Mouse (Mus musculus) stomach, embryonic 15.5 days (tissue): ENCODE data around the gene Kif21a. TPM values are rescaled to one million over a fixed set of nuclear protein-coding genes. Genes with fewer than 3 reads are reported as not detected.

ENCODE experiments used
- ATAC-seq: fragments of 200-750 bp; cut with Nextera tagmentation; 2 replicates; pipeline ENCODE4 v1.8.0; 2017; ENCODE audit warnings: low read depth, moderate number of reproducible peaks, moderate TSS enrichment; ENCODE audit not compliant: insufficient read depth, low FRiP score
- H3K27ac ChIP-seq: fragments of 300-500 bp; sonication (generic); 2 replicates; pipeline ENCODE4 v1.5.1; 2015; ENCODE audit warnings: mild to moderate bottlenecking, inconsistent platforms
- H3K27me3 ChIP-seq: fragments of 300-500 bp; sonication (generic); replicated peaks from 2 replicates; pipeline ENCODE4 v1.6.1; 2015; ENCODE audit warnings: inconsistent platforms
- H3K36me3 ChIP-seq: fragments of 300-500 bp; sonication (generic); 2 replicates; pipeline ENCODE4 v1.6.1; 2015; ENCODE audit warnings: inconsistent platforms
- H3K4me1 ChIP-seq: fragments of 300-500 bp; sonication (generic); 2 replicates; pipeline ENCODE4 v1.6.1; 2015; ENCODE audit warnings: inconsistent platforms
- H3K4me2 ChIP-seq: fragments of 300-500 bp; sonication (generic); 2 replicates; pipeline ENCODE4 v1.6.1; 2015; ENCODE audit warnings: mild to moderate bottlenecking, inconsistent platforms
- H3K4me3 ChIP-seq: fragments of 300-500 bp; sonication (generic); replicated peaks from 2 replicates; pipeline ENCODE4 v1.5.1; 2015; ENCODE audit warnings: inconsistent platforms
- H3K9ac ChIP-seq: fragments of 300-500 bp; sonication (generic); 2 replicates; pipeline ENCODE4 v1.6.1; 2015; ENCODE audit warnings: inconsistent platforms
- H3K9me3 ChIP-seq: fragments of 300-500 bp; sonication (generic); 2 replicates; pipeline ENCODE4 v1.6.1; 2016; ENCODE audit warnings: inconsistent platforms
- WGBS: fragments of 180-500 bp; shearing (Covaris S2); methylation state at CpG from one replicate; pipeline ENCODE4 v1.1.7; 2015; 5-methylcytosine and 5-hydroxymethylcytosine counted together
- polyA plus RNA-seq: library from polyadenylated mRNA; unstranded; fragments of >200 nt; fragmentation: Nextera tagmentation; extraction: Ambion mirVana; gene quantifications from 2 replicates; pipeline ENCODE4 v1.2.1, GENCODE M21; 2015

Kif21a gene
- polyA plus RNA-seq, 1 experiment from 2014 or later: 18.3 TPM

DNA sequence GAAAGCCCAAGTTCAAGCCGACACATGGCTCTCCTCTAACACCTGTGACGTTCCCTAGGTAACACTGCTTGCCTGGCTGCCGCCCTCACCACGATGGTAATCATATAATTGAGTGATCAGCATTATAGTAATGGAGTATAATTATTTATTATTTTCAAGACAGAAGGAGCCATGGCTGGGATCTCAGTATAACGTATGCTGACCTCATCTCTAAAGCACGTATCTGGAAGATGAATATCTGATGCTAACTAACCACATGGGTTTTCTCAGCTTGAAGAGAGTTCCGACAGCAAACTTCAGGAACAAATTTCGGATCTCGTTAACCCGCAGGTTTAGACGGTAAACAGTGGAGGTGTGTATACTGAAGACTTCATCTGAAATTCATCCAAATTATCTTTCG, 33.4 kb downstream of the Kif21a start:
- H3K4me2 ChIP-seq: no peak overlapping the region
- H3K27me3 ChIP-seq: no peaks in the 10 kb centered on the region
- 85% methylated on average over 12 of the region's 12 CpGs for WGBS
- H3K4me3 ChIP-seq: no peak overlapping the region
- no peaks in the 10 kb centered on the region for H3K36me3 ChIP-seq
- H3K9ac ChIP-seq: no peak overlapping the region
- H3K9me3 ChIP-seq: no peaks in the 10 kb centered on the region
- H3K4me1 ChIP-seq: 0 out of 2 replicates have a peak, but pooled peaks cover 2% of the 10 kb centered on the region
- ATAC-seq: no peak
- H3K27ac ChIP-seq: no peak overlapping the region

DNA sequence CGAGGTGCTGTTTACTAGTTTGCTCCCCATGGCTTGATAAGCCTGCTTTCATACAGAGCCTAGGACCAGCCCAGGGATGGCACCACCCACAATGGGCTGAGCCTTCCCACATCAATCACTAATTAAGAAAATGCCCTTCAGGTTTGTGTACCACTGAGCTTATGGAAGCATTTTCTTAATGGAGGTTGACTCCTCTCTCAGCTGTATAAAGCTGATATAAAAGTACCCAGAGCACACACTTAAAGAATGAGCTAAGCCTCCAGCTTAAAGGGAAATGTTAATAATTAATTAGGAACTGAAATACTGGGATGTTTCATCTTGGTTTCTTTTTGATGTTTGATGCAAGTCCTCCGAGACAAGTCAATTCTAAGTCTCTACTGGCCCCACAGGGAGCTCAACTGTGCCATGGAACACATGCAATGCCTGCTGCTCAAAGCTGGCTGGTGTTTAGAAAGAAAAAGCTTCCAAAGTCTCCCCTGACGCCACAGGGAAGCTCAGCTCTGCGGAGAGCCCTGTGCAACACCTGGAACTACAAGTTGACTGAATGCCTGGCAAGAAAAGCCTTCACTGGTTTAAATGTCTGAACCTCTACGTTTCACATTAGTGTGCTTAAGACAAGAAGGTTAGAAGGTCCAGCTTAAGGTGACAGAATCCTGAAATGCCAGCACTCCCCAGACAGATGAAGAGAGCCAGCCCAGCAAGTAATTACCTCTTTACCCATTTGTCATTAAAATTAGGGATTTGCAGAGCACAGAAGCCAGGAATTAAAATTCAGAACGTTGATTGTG, 36.8 kb downstream of the Kif21a start:
- Histone ChIP-seq H3K27me3 (no peaks in the 10 kb centered on the region), H3K9ac (no peak overlapping the region), H3K4me3 (0 out of 2 replicates have a peak overlapping the region, but pooled peaks have one; percentile 6), H3K9me3 (no peaks in the 10 kb centered on the region), H3K4me2 (peak overlapping the region; percentile 10; the same call in 1 of the 2 replicates), H3K36me3 (no peaks in the 10 kb centered on the region), H3K27ac (peak overlapping the region; percentile 9; the same call in 1 of the 2 replicates), H3K4me1 (peaks cover 7% of the 10 kb centered on the region; the same call in 1 of the 2 replicates)
- WGBS: 30% methylated on average over 6 of the region's 6 CpGs
- ATAC-seq: peak; percentile 50; the same call in 1 of the 2 replicates

DNA sequence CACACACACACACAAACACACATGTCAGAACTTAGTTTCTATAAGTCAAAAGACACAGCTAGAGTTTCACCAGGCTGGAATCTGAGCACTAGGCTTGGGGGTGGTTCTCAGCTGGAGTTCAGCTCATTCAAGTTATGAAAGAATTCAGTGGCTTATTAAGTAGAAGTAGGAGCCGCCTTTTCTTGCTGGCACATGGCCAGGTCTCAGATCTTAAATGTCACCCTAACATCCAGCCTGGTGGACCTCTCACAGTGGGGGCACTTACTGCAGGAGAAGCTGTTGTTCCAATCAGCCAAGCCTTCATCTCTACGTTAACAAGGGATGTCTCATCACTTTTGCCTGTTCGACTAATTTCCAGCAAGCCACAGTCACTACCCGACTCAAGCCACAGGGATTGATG, 39.5 kb downstream of the Kif21a start:
- no peaks in the 10 kb centered on the region for H3K9me3 ChIP-seq
- no peak for ATAC-seq
- no peak overlapping the region for H3K4me2 ChIP-seq
- no peaks in the 10 kb centered on the region for H3K36me3 ChIP-seq
- H3K27me3 ChIP-seq: no peaks in the 10 kb centered on the region
- H3K9ac ChIP-seq: no peak overlapping the region
- 50% methylated on average over 4 of the region's 4 CpGs for WGBS
- no peak overlapping the region for H3K4me3 ChIP-seq
- no peak overlapping the region for H3K27ac ChIP-seq
- H3K4me1 ChIP-seq: peaks cover 10% of the 10 kb centered on the region; the same call in 1 of the 2 replicates

DNA sequence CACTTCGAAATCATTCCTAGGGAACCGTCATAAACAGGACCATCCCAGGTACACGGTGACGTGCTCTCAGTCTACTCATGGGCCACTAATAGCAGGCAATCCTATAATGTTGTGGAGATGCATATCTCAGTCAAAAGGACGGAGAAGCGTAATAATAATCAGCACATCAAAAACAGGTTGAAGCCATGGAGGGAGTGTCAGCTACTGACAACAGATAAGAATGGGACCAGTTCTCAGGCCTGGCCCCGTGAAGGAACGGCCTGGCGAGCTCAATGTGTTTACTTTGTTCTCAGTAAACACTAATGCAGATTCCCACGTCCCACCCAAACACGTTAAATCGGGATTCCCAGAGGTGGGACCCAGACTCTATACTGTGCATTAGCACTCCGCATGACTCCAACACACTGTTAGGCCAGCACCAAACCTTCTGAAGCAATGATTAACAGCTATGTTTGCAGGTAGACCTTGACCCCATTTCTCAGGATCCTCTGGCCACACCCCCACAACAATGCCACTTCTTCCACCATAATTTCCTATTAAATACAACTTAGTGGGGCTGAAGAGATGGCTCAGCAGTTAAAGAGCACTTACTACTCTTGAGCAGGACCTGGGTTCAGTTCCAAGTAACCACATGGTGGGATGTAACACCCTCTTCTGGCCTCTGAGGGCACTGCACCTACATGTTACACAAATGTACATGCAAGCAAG, 42.5 kb downstream of the Kif21a start:
- Histone ChIP-seq H3K9me3 (no peaks in the 10 kb centered on the region), H3K4me3 (no peak overlapping the region), H3K9ac (no peak overlapping the region), H3K27me3 (no peaks in the 10 kb centered on the region), H3K36me3 (no peaks in the 10 kb centered on the region), H3K4me1 (peaks cover 8% of the 10 kb centered on the region; the same call in 1 of the 2 replicates), H3K4me2 (no peak overlapping the region), H3K27ac (no peak overlapping the region)
- 64% methylated on average over 13 of the region's 13 CpGs for WGBS
- ATAC-seq: no peak

DNA sequence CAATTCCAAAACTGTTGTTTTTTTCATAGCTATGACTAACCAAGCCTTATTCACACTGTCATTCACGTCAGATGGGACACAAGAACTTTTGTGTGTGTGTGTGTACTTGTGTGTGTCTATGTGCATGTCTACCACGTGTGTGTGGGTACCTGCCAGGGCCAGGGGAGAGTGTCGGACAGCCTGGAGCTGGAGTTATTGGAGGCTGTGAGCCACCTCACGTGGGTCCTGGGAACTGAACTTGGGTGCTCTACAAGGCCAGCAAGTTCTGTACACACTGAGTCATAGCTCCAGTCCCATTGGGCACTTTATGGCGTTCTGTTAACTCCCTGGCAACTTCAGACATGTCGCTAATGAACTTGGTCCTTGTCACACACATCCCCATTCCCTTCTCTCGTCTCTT, 45.0 kb downstream of the Kif21a start:
- Histone ChIP-seq H3K27me3 (no peaks in the 10 kb centered on the region), H3K4me2 (no peak overlapping the region), H3K4me1 (0 out of 2 replicates have a peak, but pooled peaks cover 3% of the 10 kb centered on the region), H3K9me3 (no peaks in the 10 kb centered on the region), H3K27ac (no peak overlapping the region), H3K36me3 (no peaks in the 10 kb centered on the region), H3K9ac (no peak overlapping the region), H3K4me3 (no peak overlapping the region)
- no peak for ATAC-seq
- WGBS: 76% methylated on average over 7 of the region's 7 CpGs

DNA sequence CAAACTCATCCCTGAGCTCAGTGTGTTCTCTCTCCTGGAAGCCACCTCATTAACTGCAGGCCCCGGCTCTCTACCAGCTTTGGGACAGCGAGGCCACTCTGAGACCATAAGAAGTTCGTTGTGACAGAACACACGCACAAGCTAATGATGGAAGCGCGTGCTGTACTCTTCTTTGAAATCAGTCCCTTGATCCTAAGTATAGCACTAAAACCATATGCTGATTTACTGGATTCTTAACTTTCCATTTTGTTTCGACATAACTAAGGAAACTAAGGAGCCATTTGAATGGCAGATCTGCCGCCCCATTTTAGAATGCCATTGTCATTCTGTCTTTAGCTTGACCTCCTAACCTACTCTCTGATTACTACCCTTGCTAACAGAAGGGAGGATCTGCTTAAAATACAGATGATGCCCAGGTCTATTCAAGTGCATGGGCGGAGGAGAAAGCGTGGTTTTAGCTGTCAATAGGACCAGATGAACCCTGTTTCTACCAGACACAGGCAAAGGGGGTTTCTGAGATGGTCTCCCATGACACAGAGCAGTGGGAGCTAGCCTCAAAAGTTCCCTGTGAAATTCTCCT, 48.6 kb downstream of the Kif21a start:
- no peak for ATAC-seq
- Histone ChIP-seq H3K4me2 (no peak overlapping the region), H3K9me3 (no peaks in the 10 kb centered on the region), H3K27ac (no peak overlapping the region), H3K27me3 (no peaks in the 10 kb centered on the region), H3K36me3 (no peaks in the 10 kb centered on the region), H3K4me3 (no peak overlapping the region), H3K4me1 (no peaks in the 10 kb centered on the region), H3K9ac (no peak overlapping the region)
- 91% methylated on average over 10 of the region's 10 CpGs for WGBS

- no peaks in the 10 kb centered on the region for H3K9me3 ChIP-seq
- 86% methylated on average over 21 of the region's 21 CpGs for WGBS
Measured at GRCm38 (mm10) chr15:91000280-91001036, 49.3 kb downstream of the Kif21a start.

DNA sequence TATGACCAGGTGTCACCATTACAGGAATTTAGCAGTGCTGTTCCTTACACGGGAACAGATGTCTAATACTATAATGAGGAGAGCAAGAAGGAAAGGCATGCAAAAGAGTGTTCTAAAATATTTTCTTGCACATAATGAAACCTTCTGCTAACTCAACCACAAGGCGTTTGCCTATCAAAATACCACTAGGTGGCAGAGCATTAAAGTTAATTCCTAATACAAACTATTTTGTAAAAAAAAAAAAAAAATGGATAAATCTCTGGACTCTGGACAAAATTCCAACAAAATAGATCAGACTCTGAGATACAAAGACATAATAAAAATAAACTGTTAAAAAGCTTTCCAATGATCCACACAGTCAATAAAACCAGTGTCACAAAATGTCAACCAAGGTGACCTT, 56.9 kb downstream of the Kif21a start:
- Histone ChIP-seq H3K4me1 (no peaks in the 10 kb centered on the region), H3K9me3 (no peaks in the 10 kb centered on the region), H3K27ac (no peak overlapping the region), H3K9ac (no peak overlapping the region), H3K4me2 (no peak overlapping the region), H3K27me3 (no peaks in the 10 kb centered on the region), H3K36me3 (no peaks in the 10 kb centered on the region), H3K4me3 (no peak overlapping the region)
- no peak for ATAC-seq
- 66% methylated on average over 2 of the region's 2 CpGs for WGBS

More at GRCm38 (mm10) chr15:91000280-91001036, 49.3 kb downstream of the Kif21a start:
- Histone ChIP-seq H3K4me1 (no peaks in the 10 kb centered on the region), H3K4me3 (no peak overlapping the region), H3K4me2 (no peak overlapping the region), H3K9ac (no peak overlapping the region), H3K27me3 (no peaks in the 10 kb centered on the region), H3K36me3 (no peaks in the 10 kb centered on the region), H3K27ac (no peak overlapping the region)
- no peak for ATAC-seq

GRCm38 (mm10) chr15:90992388-90992787, 57.4 kb downstream of the Kif21a start:
- ATAC-seq: no peak
- Histone ChIP-seq H3K9me3 (no peaks in the 10 kb centered on the region), H3K36me3 (no peaks in the 10 kb centered on the region), H3K4me3 (no peak overlapping the region), H3K27me3 (no peaks in the 10 kb centered on the region), H3K9ac (no peak overlapping the region), H3K27ac (no peak overlapping the region), H3K4me2 (no peak overlapping the region), H3K4me1 (no peaks in the 10 kb centered on the region)
- WGBS: 84% methylated on average over 14 of the region's 14 CpGs

DNA sequence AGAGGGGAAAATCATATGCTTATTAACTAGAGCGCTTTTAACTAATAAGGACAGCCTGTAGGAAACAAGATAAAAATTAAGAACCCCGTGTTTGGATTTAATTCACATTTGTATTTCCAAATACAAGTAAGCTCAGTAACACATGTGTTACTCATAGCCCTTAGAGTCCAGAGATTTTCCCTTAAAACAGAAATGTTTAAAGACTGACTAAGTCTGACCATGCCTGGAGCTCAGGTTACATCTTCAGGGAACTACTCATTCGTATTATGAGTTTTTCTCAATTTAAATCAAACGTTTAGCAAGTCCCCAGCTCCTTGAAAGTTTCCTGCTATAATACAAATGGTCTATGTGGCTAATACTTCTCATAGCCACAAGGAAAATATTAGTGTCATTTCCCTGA, 57.9 kb downstream of the Kif21a start:
- Histone ChIP-seq H3K36me3 (no peaks in the 10 kb centered on the region), H3K27me3 (no peaks in the 10 kb centered on the region), H3K9ac (no peak overlapping the region), H3K9me3 (no peaks in the 10 kb centered on the region), H3K4me3 (no peak overlapping the region), H3K4me1 (no peaks in the 10 kb centered on the region), H3K4me2 (no peak overlapping the region), H3K27ac (no peak overlapping the region)
- no peak for ATAC-seq
- 72% methylated on average over 4 of the region's 4 CpGs for WGBS

- Histone ChIP-seq H3K4me1 (no peaks in the 10 kb centered on the region), H3K4me3 (no peak overlapping the region), H3K9ac (no peak overlapping the region), H3K27me3 (no peaks in the 10 kb centered on the region), H3K36me3 (no peaks in the 10 kb centered on the region), H3K9me3 (no peaks in the 10 kb centered on the region), H3K4me2 (no peak overlapping the region), H3K27ac (no peak overlapping the region)
- no peak for ATAC-seq
- 91% methylated on average over 12 of the region's 12 CpGs for WGBS
Measured at GRCm38 (mm10) chr15:90987714-90988250, 62.0 kb downstream of the Kif21a start.
